Mouse (Mus musculus) adrenal gland, postnatal 10 days (tissue): ENCODE measurements around the gene Srcin1. TPM values are rescaled to one million over a fixed set of nuclear protein-coding genes. Genes with fewer than 3 reads are reported as not detected.
A peak's percentile ranks its signal among the peaks of the same experiment; 100 is the strongest.

Experiments used
- DNase-seq: peaks from one replicate; pipeline ENCODE4 v3.0.0; 2021; ENCODE audit warnings: mixed read lengths
- long read RNA-seq, 2 experiments: library from polyadenylated mRNA; stranded (forward); transcript quantifications; one replicate each; pipeline ENCODE4 v2.0.0; 2021
- total RNA-seq, 2 experiments: library from RNA; stranded (reverse); gene quantifications; 2 replicates each; pipeline ENCODE4 v1.2.3; 2021

The Srcin1 gene
- total RNA-seq, result 10 to 100 TPM in 1 of 2 experiments, 1 to 10 TPM in 1; 7.1 to 10.1 TPM
- long read RNA-seq, experiment 1, partial matches to known transcripts, result 2 of 12 reads
- long read RNA-seq, experiment 1, other reads (novel, unspliced or antisense), result 10 of 12 reads
- long read RNA-seq, experiment 2, partial matches to known transcripts, result 2 of 9 reads
- long read RNA-seq, experiment 2, other reads (novel, unspliced or antisense), result 7 of 9 reads

DNA sequence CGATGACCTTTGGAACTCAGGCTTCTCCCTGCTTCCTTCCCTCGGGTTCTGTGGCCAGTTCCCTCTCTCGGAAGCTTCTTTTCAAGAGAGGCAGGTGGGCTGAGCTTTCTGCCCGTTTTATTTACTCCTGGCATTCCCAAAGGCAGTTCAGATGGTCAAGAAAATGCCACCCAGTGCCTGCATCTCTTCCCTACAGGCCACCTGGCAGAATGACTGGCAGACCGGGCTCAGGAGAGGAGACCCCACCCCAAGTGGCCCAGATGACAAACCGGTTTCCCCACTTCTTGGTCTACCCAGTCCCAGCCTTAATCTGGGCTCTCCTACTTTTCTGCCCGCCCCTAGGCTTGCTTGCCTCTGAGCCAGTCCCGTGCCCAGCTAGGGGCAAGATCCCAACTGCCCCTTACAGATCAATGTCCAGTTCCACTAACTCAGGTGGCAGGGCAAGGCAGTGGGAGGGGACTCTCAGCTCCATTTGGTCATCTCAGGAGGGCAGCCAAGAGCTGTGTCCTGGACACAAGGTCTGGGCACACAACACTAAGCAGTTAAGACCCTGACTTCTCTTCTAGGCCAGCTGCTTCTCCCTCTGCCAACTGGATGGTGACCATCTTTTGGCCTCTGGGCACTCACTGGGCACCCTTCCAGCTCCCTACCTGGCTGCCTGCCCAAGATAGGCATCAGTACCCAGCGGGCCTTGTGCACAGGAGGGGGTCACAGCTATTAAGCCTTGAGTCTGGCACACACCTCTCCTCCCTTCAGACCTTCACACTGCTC, at the start of gene Srcin1:
Gene Srcin1, minus strand, starts transcription at position 51 of the 771 bp plus-strand sequence.
- peak; percentile 97 for DNase-seq

DNA sequence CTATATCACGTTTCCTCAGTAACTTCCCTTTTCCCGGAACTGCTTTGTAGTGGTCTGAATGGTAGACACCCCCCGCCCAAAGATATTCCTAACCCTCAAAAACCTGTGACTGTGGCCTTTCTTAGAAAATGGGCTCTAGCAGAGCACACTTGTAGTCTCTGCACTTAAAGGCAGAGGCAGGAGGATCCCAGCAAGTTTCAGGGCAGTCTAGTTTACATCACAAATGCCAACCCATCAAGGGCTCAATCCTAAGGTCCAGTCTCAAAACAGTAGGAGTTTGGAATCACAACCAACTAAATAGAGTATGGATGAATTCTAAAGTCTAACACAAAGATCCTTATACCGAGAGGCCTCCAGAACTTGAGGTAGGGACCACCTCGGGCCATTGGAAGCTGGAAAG, 49.6 kb upstream of the Srcin1 start:
- no peak for DNase-seq

DNA sequence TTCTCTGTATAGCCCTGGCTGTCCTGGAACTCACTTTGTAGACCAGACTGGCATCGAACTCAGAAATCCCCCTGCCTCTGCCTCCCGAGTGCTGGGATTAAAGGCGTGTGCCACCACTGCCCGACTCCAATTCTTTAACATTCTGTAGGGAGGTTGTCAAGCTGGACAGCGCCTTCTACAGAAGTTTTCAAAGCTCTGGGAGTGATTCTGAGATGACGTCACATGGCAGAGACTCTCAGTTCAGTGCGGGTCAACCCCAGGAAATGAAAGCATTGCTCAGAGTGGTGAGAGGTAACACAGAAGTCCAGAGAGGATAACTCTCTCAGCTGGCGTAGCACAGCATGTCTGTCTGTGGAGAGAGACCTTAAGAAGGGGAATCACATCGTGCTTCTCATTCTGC, 47.2 kb upstream of the Srcin1 start:
- no peak for DNase-seq

DNA sequence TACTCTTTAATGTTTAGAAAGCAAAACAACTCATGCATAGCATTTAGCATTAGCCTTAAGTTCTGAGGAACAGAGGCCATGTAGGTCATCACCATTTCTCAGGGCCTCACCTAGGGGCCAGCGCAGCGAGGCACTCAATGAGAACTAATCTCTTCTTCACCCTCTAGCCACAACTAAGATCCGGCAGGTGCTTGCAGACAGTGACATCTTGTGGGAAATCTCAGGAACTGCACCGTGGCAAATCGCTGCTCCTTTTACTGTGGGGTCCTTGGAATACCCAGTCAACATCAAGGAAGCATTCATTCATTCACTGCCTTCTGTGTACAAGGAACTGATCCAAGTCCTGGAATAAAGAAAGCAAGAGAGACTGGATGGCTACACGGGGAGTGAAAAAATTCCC, 46.5 kb upstream of the Srcin1 start:
- DNase-seq, result peak; percentile 79

DNA sequence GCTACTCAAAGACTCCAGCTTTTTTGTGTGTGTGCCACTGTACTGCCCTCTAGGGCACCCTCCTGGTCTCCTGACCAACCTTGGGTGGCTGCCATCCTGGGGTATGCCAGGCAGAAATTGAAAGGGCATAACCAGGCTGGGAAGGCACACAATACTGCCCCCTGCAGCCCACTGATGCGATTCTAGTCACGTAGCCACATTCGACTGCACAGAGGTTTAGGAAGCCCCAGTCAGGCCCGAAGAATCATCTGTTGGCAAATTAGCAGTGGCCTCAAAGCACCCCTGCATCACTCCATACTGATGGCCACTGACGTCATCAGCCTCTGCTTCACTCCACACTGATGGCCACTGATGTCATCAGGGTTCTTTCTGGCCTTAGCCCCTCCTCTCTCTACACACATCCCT, 43.4 kb upstream of the Srcin1 start:
- peak; percentile 90 for DNase-seq

GRCm38 (mm10) chr11:97618368-97618767, 42.4 kb upstream of the Srcin1 start:
- DNase-seq, result no peak

DNA sequence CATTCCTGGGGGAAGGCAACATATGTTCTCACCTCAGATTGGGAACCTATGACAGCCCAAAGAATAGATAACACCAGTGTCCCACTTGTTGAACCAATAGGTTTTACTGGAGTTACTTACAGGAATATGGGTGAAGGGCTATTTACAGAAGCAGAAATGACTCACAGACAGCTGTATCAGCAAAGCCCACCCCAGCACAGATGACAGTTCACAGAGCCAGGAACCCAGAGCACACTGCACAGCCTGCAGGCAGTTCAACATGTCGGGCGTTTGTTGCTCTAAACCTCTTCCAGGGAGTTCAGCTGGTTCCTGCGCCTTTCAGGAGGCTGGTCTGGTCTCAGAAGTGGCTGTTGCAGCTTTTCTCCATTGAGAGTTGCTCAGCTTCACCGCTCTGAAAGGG, 39.3 kb upstream of the Srcin1 start:
- DNase-seq, result no peak

- peak; percentile 52 for DNase-seq
Measured at GRCm38 (mm10) chr11:97611076-97611475, 35.1 kb upstream of the Srcin1 start.

DNA sequence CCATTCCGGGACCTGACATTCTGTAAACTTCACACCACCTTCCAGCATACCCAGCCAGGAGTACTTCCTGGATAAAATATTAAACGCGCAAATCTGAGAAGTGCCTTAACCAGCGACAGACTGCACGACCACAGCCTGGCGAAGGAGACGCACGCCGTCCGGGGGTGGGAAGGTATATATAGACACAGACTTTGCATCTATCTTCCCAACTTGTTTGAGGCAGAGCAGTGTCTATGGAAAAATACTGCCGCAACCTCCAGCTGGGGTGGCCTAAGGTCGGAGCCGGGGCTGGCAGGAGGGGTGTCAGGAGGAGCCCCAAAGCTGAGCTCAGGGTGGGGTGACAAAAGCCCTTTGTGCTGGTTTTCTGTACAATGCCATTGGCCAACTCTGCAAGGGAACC, 33.8 kb upstream of the Srcin1 start:
- no peak for DNase-seq

DNA sequence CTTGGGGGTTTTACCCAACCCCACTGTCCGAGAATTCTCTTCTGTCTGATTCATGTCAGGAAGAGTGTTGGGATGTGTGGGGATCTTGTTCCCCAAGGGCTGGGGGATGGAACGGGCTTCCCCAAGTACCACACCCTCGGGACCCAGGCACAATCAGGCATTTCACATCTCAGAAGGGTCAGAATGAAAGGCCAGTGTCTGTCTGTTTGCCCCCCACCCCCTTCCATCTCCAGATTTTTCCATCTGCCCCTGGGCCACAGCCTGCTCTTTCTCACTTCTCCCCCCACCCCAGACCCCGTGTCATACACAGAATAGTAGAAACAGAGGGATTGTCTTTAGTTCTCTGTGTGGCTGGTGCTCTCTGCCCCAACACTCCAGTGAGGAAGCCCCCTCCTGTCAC, 32.9 kb upstream of the Srcin1 start:
- DNase-seq, result no peak

- DNase-seq, result no peak
Measured at GRCm38 (mm10) chr11:97607056-97607725, 31.2 kb upstream of the Srcin1 start.

DNA sequence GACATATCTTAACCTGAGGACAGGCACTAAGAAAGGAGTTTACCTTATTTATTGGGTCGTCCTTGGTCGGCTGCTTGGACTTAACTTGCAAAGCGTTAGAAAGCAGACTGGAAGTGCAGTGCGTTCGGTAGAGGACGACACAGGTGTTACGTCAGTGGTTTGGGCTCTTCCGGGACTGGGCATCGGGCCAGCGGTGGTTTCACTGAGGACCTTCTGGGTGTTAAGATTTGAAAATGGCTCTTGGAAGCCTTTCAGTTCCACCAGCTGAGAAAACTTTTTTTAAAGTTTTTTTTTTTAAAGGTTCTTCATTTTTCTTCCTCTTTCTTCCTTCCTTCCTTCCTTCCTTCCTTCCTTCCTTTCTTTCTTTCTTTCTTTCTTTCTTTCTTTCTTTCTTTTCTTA, 27.9 kb upstream of the Srcin1 start:
- peak; percentile 76 for DNase-seq

GRCm38 (mm10) chr11:97602223-97602622, 26.2 kb upstream of the Srcin1 start:
- no peak for DNase-seq

GRCm38 (mm10) chr11:97599104-97599503, 23.1 kb upstream of the Srcin1 start:
- no peak for DNase-seq

- DNase-seq, result no peak
Measured at GRCm38 (mm10) chr11:97597945-97598691, 22.1 kb upstream of the Srcin1 start.

DNA sequence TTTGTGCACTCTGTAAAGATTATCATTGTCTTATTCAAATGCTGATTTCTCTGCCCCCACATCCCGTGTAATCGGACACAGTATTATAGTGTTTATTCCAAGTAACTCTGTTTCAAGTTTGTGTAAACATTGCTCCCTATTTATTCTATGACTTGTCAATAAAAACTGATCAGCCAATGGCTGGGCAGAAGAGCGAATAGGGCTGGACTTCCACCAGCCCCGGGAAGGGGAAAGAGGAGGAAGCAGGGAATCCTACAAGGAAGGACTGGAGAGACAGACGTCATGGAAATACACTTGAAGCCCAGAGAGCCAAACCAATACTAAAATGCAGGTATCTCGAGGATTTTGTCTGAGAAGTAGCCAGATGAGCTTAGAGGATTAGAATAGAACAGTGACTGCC, 18.1 kb upstream of the Srcin1 start:
- DNase-seq, result no peak

GRCm38 (mm10) chr11:97591910-97592309, 15.9 kb upstream of the Srcin1 start:
- DNase-seq, result no peak

DNA sequence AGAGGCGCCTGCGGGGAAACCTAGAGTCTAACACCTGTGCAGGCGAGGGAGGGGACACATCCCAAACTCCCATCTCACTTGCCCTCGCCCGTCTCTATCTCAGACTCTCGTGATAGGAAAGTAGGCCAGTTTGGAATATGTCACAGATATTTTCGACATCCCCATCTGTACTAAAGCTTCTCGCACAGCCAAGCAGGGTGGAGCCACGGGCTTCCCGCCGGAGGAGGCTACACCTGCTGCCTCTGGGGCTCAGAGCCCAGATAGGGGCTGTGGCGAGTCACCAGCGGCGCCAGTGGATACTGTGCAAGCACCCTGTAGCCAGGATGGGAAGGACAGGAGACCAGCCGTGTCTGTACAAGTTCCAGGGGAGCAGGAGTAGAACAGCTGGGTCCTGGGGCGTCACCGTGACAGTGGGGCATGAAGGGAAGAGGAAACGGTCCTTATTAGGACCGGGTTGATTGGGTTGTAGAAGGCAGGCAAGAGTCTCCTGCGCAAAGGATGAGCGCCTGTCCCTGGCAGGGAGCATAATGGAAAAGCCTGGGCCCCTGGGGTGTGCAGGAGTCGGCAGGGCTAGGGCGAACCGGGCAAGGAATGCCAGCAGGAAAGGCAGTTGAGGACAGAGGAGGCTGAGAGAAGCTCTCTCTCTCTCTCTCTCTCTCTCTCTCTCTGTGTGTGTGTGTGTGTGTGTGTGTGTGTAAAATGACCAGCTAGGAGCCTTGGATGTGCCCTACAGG, 14.4 kb upstream of the Srcin1 start:
- no peak for DNase-seq

DNA sequence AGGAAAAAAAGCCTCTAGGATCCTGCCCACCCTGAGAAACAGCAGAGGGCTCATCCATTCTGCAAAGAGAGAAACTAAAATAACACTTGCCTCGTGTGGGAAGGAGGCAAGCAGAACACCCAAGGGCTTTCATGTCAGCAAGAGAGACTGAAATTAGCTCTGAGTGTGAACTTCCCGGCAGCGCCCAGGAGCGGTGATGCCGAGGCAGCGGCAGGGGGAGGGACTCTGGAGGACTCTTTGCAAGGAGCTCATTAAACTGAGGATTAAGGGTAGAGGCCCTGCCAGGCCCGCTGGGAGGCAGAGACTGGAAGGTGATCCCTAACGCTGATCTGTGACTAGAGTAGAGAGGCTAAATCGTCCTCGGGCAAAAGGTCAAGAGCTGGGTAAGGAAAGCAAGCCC, 13.2 kb upstream of the Srcin1 start:
- DNase-seq, result no peak

DNA sequence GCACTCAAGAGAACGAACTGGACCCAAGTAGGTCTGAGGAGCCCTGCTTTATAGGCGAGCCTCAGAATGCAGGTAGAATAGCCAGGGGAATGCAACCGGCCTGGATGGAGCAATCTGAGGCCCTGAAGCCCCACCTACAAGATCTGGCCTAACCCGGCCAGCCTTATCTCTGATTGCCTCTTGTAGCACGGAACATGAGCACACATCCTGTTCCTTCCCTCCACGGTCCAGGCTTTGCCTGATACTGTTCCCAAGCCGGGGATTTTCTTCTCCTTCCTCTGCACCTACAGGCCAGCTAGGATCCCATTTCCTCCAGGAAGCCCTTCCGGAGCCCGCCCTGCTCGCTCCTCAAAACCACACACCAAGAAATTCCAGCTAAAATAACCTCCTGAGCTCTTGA, 9.9 kb upstream of the Srcin1 start:
- DNase-seq, result no peak

DNA sequence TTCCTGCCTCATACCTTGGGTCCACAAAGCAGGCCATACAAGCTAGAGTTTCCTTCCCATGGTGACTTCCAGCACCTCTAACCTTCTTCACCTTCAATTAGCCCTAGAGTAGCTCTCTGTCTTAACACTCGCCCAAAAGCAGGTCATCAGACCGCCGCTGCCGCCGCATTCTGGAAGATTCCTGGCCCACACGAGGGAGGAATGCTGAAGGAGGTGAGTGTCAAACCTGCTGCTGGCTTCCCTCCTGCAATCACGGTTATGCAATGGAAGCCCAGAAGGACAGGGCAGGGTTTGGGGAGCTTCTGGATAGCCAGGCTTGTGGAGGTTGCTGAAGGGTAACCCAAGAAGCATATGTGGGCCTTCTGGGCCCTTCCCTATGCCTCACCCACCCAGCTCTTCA, 8.5 kb upstream of the Srcin1 start:
- DNase-seq, result no peak
